Mouse (Mus musculus) MN1 (cell line): ENCODE data around the gene Mtmr12.
"Not testable (repeated sequence)": the region's sequence is repeated elsewhere in the genome, so short reads cannot be mapped to it uniquely, and the experiment has no call there.

ENCODE experiments used
- DNase-seq: peaks from one replicate; pipeline ENCODE4 v3.0.0-alpha.2; 2016; ENCODE audit warnings: low spot score

The Mtmr12 gene

GRCm38 (mm10) chr15:12204319-12205159, at the start of gene Mtmr12:
Gene Mtmr12 (plus strand): TSS chr15:12205028.
- DNase-seq = peak; percentile 100

GRCm38 (mm10) chr15:12178126-12178525, 26.7 kb upstream of the Mtmr12 start:
- DNase-seq = no peak

GRCm38 (mm10) chr15:12181181-12181805, 23.5 kb upstream of the Mtmr12 start:
- not testable (repeated sequence) for DNase-seq

- DNase-seq = no peak
Measured at GRCm38 (mm10) chr15:12193880-12194816, 10.7 kb upstream of the Mtmr12 start.

GRCm38 (mm10) chr15:12194817-12195735, 9.8 kb upstream of the Mtmr12 start:
- no peak for DNase-seq

- no peak for DNase-seq
Measured at GRCm38 (mm10) chr15:12195966-12196365, 8.9 kb upstream of the Mtmr12 start.

GRCm38 (mm10) chr15:12196410-12197191, 8.2 kb upstream of the Mtmr12 start:
- peak; percentile 80 for DNase-seq

GRCm38 (mm10) chr15:12197361-12197760, 7.5 kb upstream of the Mtmr12 start:
- no peak for DNase-seq

GRCm38 (mm10) chr15:12200021-12200420, 4.8 kb upstream of the Mtmr12 start:
- no peak for DNase-seq

GRCm38 (mm10) chr15:12201856-12202255, 3.0 kb upstream of the Mtmr12 start:
- DNase-seq = no peak

- no peak for DNase-seq
Measured at GRCm38 (mm10) chr15:12202456-12202855, 2.4 kb upstream of the Mtmr12 start.

- not testable (repeated sequence) for DNase-seq
Measured at GRCm38 (mm10) chr15:12203008-12203407, 1.8 kb upstream of the Mtmr12 start.

GRCm38 (mm10) chr15:12203512-12204318, 1.1 kb upstream of the Mtmr12 start:
- peak; percentile 74 for DNase-seq

GRCm38 (mm10) chr15:12205160-12205901, 503 bp downstream of the Mtmr12 start:
- peak; percentile 55 for DNase-seq

GRCm38 (mm10) chr15:12205902-12206645, 1.2 kb downstream of the Mtmr12 start:
- no peak for DNase-seq

- DNase-seq = peak; percentile 23
Measured at GRCm38 (mm10) chr15:12206646-12207222, 1.9 kb downstream of the Mtmr12 start.

- DNase-seq = no peak
Measured at GRCm38 (mm10) chr15:12207556-12208090, 2.8 kb downstream of the Mtmr12 start.
